Mouse (Mus musculus) olfactory bulb, adult 2 months (tissue): ENCODE measurements at regions not wholly inside any gene's neighbourhood (a gene's known extent, or its start where the extent isn't known, plus 50 kb on each side); places are given as distances from the start of the nearest gene placed in this dataset.

Experiments used
- CTCF ChIP-seq: fragments of 200-500 bp; IDR thresholded peaks from 2 replicates; pipeline ENCODE4 v1.5.1; 2012; ENCODE audit warnings: low read depth, mild to moderate bottlenecking, low read length, moderate library complexity; ENCODE audit not compliant: insufficient read depth
- POLR2A ChIP-seq: fragments of 200-500 bp; IDR thresholded peaks from 2 replicates; pipeline ENCODE4 v1.6.1; 2012; ENCODE audit warnings: mild to moderate bottlenecking, low read depth, low read length, moderate library complexity; ENCODE audit not compliant: insufficient read depth

DNA sequence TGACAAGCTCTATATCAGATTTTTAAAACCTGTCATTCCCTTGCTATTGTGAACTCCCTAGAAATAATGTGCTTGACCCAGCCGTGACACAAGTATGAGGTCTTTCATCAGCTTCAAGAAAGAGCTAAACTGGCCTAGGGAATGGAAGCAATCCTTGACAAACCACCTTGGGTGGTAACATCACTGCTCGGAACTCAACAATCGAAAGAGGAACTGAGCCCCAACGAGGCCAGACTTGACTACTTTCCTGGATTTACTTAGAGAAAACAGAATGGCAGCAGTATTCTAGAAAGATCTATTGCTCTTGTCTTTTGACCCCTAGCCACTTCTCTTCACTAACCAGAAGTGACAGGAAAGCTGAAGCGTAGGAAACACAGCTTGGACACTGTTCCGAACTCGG is 191.2 kb upstream of the Klf3 start:
- TF ChIP-seq CTCF, result no peak
- no peak for TF ChIP-seq POLR2A
